Mouse (Mus musculus) kidney, embryonic 14.5 days (tissue): ENCODE measurements at regions not wholly inside any gene's neighbourhood (a gene's known extent, or its start where the extent isn't known, plus 50 kb on each side); places are given as distances from the start of the nearest gene placed in this dataset.

Experiments used
- ATAC-seq: fragments of 200-750 bp; cut with Nextera tagmentation; 2 replicates; pipeline ENCODE4 v1.8.0; 2017; ENCODE audit warnings: moderate number of reproducible peaks, mild to moderate bottlenecking, moderate TSS enrichment, moderate library complexity; ENCODE audit not compliant: low FRiP score, low TSS enrichment
- H3K27ac ChIP-seq: fragments of 300-500 bp; sonication (generic); 2 replicates; pipeline ENCODE4 v1.5.1; 2014; ENCODE audit warnings: low read depth, mild to moderate bottlenecking, low read length, moderate library complexity, mixed read lengths
- H3K27me3 ChIP-seq: fragments of 300-500 bp; sonication (generic); 2 replicates; pipeline ENCODE4 v1.6.1; 2014; ENCODE audit warnings: mild to moderate bottlenecking, low read length; ENCODE audit not compliant: control insufficient read depth, insufficient read depth
- H3K36me3 ChIP-seq: fragments of 300-500 bp; sonication (generic); 2 replicates; pipeline ENCODE4 v1.6.1; 2014; ENCODE audit warnings: low read length, mixed read lengths; ENCODE audit not compliant: control insufficient read depth, insufficient read depth
- H3K4me1 ChIP-seq: fragments of 300-500 bp; sonication (generic); 2 replicates; pipeline ENCODE4 v1.6.1; 2014; ENCODE audit warnings: low read length, mixed read lengths; ENCODE audit not compliant: control insufficient read depth, insufficient read depth
- H3K4me2 ChIP-seq: fragments of 300-500 bp; sonication (generic); replicated peaks from 2 replicates; pipeline ENCODE4 v1.6.1; 2014; ENCODE audit warnings: low read depth, mild to moderate bottlenecking, low read length
- H3K4me3 ChIP-seq: fragments of 300-500 bp; sonication (generic); 2 replicates; pipeline ENCODE4 v1.5.1; 2014; ENCODE audit warnings: mild to moderate bottlenecking, low read length
- H3K9ac ChIP-seq: fragments of 300-500 bp; sonication (generic); 2 replicates; pipeline ENCODE4 v1.6.1; 2014; ENCODE audit warnings: low read depth, mild to moderate bottlenecking, low read length, moderate library complexity
- H3K9me3 ChIP-seq: fragments of 300-500 bp; sonication (generic); 2 replicates; pipeline ENCODE4 v1.6.1; 2016; ENCODE audit warnings: low read length; ENCODE audit not compliant: control insufficient read depth
- WGBS: fragments of 180-500 bp; shearing (Covaris S2); extraction: QIAGEN DNeasy Blood & Tissue Kit; methylation state at CpG from one replicate; pipeline ENCODE4 v1.1.7; 2014; 5-methylcytosine and 5-hydroxymethylcytosine counted together

DNA sequence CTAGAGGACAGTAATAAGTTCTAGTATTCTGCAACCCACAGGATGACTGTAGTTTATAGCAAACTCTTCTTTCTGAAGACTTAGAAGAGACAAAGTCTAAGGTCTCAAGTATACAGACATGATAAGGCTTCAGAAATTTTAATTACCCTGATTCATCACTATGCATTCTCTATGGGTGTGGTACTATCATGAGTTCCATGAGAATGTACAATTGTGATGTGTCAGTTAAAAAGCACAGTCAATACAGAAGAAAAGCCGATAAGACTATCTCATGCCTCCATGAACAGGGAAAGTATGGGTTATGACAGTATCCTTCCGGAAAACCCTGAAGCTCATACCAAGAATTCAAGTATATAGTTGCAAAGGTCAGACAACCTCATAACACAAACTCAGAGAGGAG is 333.8 kb upstream of the Pitrm1 start:
- no peak for ATAC-seq
- 90% methylated on average over 2 of the region's 2 CpGs for WGBS

DNA sequence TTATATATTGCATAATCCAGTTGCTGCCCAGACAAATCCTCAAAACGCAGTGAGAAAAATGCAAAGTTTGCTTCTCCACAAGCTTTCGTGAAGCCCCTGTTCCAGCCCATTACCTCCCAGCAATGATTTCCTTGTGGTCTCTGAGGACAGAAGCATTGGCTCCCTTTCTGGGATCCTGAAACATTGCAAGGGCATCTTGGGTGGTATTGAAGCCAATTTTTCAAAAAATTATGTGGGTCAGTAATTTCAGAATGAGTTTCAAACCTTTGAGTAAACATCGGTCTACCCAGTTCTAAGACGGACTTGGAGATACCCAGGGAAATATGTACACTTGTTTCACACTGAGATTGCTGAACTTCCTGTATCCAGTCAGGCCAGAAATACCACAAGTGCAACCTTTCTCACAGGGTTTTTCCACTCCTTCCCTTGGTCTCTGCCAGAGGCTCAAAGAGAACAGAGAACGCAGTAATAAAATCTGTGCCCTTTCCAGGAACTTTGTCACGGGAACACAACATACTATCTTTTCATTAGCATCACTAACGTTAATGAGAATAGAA is 321.8 kb upstream of the Pitrm1 start:
- H3K4me2 ChIP-seq, result no peak overlapping the region
- ATAC-seq, result no peak
- WGBS, result 71% methylated on average over 7 of the region's 7 CpGs
- no peaks in the 10 kb centered on the region for H3K27me3 ChIP-seq
- H3K36me3 ChIP-seq, result no peaks in the 10 kb centered on the region
- H3K4me1 ChIP-seq, result no peaks in the 10 kb centered on the region
- H3K9me3 ChIP-seq, result no peaks in the 10 kb centered on the region
- H3K9ac ChIP-seq, result no peak overlapping the region
- H3K27ac ChIP-seq, result no peak overlapping the region
- no peak overlapping the region for H3K4me3 ChIP-seq

More for the DNA sequence above, 333.8 kb upstream of the Pitrm1 start:
- Histone ChIP-seq H3K4me2 (no peak overlapping the region), H3K36me3 (no peaks in the 10 kb centered on the region), H3K4me1 (no peaks in the 10 kb centered on the region), H3K9ac (no peak overlapping the region), H3K27ac (no peak overlapping the region), H3K27me3 (no peaks in the 10 kb centered on the region), H3K4me3 (no peak overlapping the region), H3K9me3 (no peaks in the 10 kb centered on the region)

DNA sequence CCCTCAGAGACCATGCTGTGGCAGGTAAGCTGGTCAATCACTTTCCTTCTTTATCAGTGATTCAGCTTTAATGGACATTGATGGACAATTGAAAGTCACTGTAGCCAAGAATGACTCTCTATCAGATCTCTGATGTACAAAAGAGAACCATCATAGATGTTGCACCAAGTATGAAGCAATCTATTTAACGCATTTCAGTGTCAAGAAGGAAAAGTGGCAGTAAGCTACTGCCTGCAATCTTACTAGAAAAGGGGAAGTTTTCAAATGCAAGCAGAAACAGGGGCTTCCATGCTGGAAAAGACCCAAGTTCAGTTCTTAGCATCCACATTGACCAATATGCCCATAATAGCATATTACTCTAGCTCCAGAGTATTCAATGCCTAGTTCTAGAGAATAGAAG is 319.7 kb upstream of the Pitrm1 start:
- no peak for ATAC-seq
- Histone ChIP-seq H3K9ac (no peak overlapping the region), H3K27me3 (no peaks in the 10 kb centered on the region), H3K36me3 (no peaks in the 10 kb centered on the region), H3K27ac (no peak overlapping the region), H3K4me2 (no peak overlapping the region), H3K4me3 (no peak overlapping the region), H3K4me1 (no peaks in the 10 kb centered on the region), H3K9me3 (no peaks in the 10 kb centered on the region)
- 87% methylated on average over 1 of the region's 1 CpGs for WGBS

DNA sequence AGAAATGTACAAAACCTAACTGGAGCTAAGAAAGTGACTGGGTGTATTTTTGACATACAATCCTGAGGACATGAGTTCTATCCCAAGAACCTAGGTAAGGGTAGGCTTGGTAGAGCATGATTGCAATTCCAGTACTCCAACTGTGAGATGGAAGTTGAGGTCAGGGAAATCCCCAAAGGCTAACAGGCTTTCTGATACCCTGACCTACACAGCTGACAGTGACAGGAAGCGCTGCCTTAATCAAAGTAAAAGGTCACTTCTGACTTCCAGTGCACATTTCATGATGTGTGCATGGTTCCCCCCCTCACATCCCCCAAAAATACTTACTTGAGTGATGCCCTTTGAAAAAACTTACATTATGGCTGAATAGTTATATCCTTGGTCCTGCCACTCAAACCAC is 312.6 kb upstream of the Pitrm1 start:
- no peak overlapping the region for H3K9ac ChIP-seq
- H3K27ac ChIP-seq, result no peak overlapping the region
- no peak for ATAC-seq
- no peak overlapping the region for H3K4me2 ChIP-seq
- no peaks in the 10 kb centered on the region for H3K36me3 ChIP-seq
- H3K27me3 ChIP-seq, result no peaks in the 10 kb centered on the region
- H3K9me3 ChIP-seq, result no peaks in the 10 kb centered on the region
- WGBS, result 100% methylated on average over 1 of the region's 1 CpGs
- no peaks in the 10 kb centered on the region for H3K4me1 ChIP-seq
- no peak overlapping the region for H3K4me3 ChIP-seq

DNA sequence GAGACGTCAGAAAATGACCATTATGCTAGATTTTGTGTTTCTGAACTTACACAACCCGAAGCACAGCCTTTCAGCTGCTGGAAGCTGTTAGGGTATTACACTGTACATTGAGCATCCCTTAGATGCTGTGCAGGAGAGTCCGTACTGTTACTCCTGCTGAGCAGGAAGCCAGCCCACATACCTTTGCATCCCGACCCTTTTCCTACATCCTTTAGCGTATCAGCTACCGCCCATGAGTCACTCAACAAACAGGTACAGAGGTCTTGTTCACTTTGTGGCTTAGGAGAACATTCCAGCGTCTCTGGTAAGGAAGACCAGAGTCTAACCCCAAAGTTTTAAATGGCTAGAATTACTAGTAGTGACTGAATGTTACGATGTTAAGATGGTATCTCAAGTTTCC is 311.4 kb upstream of the Pitrm1 start:
- no peaks in the 10 kb centered on the region for H3K27me3 ChIP-seq
- H3K4me3 ChIP-seq, result no peak overlapping the region
- no peak for ATAC-seq
- H3K4me1 ChIP-seq, result no peaks in the 10 kb centered on the region
- 82% methylated on average over 8 of the region's 8 CpGs for WGBS
- no peaks in the 10 kb centered on the region for H3K36me3 ChIP-seq
- no peak overlapping the region for H3K4me2 ChIP-seq
- H3K9me3 ChIP-seq, result no peaks in the 10 kb centered on the region
- H3K27ac ChIP-seq, result no peak overlapping the region
- H3K9ac ChIP-seq, result no peak overlapping the region

DNA sequence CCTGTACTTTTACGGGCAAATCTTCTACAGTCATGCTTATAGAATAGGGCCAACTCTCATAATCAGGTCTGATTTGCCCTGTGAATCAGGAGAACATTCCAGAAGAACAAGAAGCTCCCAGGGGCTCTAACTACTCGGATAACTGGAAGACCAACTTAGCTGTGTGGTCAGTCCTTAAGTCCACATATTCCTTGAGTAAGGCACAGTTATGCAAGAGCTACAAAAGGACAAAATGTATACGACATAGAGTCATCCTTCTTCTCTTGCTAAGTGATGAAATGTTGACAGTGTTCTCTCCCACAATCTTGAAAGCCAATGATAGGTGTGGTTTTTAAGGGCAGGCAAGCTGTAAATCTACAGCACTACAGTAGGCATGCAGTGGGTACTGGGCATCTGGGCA is 310.7 kb upstream of the Pitrm1 start:
- H3K4me1 ChIP-seq, result no peaks in the 10 kb centered on the region
- no peaks in the 10 kb centered on the region for H3K9me3 ChIP-seq
- H3K4me2 ChIP-seq, result no peak overlapping the region
- 81% methylated on average over 3 of the region's 3 CpGs for WGBS
- H3K4me3 ChIP-seq, result no peak overlapping the region
- H3K36me3 ChIP-seq, result no peaks in the 10 kb centered on the region
- no peak overlapping the region for H3K9ac ChIP-seq
- H3K27ac ChIP-seq, result no peak overlapping the region
- no peaks in the 10 kb centered on the region for H3K27me3 ChIP-seq
- no peak for ATAC-seq

DNA sequence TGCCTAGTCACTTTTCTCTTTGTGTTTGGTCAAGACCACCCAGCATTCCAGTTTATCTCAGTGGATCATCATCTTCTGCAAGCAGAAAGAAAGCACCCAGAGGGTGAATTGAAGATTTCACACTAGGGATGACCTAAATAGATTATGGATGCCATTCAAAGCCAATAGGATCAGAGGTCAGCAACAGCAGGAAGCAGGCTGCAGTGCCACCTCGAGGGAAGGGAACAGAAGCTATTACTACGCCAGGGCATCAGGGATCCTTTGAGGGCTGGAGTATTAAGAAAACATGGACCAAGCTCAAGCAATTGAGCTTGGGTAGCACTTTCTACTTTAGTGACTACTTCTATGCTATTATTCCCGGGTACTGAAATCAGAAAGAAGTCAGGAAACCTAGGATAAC is 307.1 kb upstream of the Pitrm1 start:
- no peak for ATAC-seq
- WGBS, result 68% methylated on average over 3 of the region's 3 CpGs
- H3K4me2 ChIP-seq, result no peak overlapping the region

DNA sequence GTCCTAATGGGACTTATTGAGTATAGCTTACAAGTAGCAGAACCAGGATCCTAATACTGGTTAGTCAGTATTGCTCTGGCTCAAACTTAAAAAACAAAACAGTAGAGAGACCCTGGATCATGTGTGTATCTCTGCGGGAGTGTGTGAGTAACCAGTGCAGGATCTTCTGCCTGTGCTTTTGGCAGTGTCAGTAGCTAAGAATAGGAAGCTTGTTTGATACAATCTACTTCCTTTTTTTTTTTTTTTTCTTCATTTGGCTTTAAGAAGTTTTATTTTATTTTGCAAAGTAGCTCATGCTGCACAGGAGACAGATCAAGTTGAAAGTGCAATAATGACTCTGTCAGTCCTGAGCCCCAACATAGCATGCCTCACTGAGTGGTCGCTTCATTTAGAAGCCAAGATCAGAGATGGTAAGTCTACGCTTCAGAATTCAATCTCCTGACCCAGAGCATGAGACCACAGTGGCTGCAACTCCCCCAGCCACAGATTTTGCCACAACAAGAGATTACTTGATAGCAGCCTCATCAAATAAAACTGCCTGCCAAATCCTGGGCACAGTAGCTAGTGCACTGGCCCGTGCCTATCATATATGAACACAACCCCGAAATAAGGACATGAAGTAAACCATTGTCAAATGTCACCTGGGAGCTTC is 306.4 kb upstream of the Pitrm1 start:
- no peak overlapping the region for H3K4me2 ChIP-seq
- no peak overlapping the region for H3K27ac ChIP-seq
- WGBS, result 75% methylated on average over 5 of the region's 5 CpGs
- no peaks in the 10 kb centered on the region for H3K9me3 ChIP-seq
- no peaks in the 10 kb centered on the region for H3K27me3 ChIP-seq
- no peak for ATAC-seq
- no peak overlapping the region for H3K4me3 ChIP-seq
- no peaks in the 10 kb centered on the region for H3K4me1 ChIP-seq
- no peak overlapping the region for H3K9ac ChIP-seq
- H3K36me3 ChIP-seq, result no peaks in the 10 kb centered on the region

More for the DNA sequence above, 307.1 kb upstream of the Pitrm1 start:
- no peaks in the 10 kb centered on the region for H3K36me3 ChIP-seq
- no peaks in the 10 kb centered on the region for H3K27me3 ChIP-seq
- H3K4me3 ChIP-seq, result no peak overlapping the region
- no peaks in the 10 kb centered on the region for H3K4me1 ChIP-seq
- H3K9ac ChIP-seq, result no peak overlapping the region
- H3K9me3 ChIP-seq, result no peaks in the 10 kb centered on the region
- no peak overlapping the region for H3K27ac ChIP-seq

DNA sequence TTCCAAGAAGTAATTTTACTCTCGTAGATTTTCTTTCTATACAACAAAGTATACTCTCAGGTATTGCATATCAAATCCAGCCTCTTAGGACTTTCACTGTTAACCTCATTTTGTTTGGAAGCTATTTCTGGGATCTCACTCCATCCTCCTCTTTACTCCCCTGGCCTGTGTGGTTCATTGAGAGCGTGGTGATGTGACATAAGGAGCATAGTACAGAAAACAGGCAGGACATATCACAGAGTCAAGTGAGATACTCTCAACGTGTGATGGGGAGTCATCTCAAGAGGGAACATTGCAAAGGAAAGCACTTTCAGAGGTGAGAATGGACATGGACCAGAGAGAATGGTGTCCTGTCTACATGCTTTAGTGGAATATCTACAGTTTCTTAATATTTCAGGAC is 297.8 kb upstream of the Pitrm1 start:
- Histone ChIP-seq H3K9ac (no peak overlapping the region), H3K4me2 (no peak overlapping the region), H3K27ac (no peak overlapping the region), H3K9me3 (no peaks in the 10 kb centered on the region), H3K4me3 (no peak overlapping the region), H3K36me3 (no peaks in the 10 kb centered on the region), H3K4me1 (no peaks in the 10 kb centered on the region), H3K27me3 (no peaks in the 10 kb centered on the region)
- 90% methylated on average over 3 of the region's 3 CpGs for WGBS
- no peak for ATAC-seq
